Mouse (Mus musculus): ENCODE results near the gene Frmpd1. TPM values are rescaled to one million over a fixed set of nuclear protein-coding genes. Genes with fewer than 3 reads are reported as not detected.

Frmpd1 gene
- 2.8 and 2.9 TPM in 2 replicates for polyA plus RNA-seq (2012; ENCODE audit: low replicate concordance)

DNA sequence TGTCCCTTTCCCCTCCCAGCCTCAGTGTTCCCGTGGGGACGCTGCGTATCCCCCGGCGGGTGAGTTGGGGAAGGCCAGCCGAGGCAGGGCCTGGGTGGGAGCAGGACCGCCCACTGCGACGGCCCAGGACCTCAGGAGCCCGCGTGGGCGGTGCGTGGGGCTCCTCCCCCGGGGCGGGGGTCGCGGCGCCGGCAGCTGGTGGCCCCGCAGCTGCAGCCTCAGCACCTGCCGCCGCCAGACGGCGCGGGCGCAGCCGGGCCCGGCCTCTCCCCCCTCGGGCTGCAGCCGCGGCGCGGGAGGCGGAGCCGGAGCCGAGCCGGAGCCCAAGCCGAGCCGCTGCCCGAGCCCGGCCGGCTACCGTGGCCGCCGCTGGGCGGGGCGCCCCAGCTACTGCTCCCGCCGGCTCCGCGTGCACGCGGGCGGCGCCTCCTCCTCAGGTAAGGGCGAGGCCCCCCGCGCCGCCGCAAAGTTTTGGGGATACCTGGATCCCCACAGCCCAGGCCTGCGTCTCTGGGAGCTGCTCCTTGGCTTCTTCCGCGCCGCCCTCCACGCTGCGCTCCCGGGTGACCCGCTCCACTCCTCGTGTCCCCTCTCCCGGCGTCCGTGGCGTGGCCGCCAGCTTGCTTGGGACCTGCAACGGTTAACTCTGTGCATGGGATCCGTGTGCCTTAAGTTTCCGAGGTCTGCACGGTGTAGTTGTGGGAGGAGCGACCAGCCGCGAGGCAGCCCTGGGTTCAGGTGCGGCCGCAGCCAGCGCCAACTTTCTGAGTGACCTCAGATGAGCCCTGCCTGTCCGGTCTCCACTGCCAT is at the start of gene Frmpd1:
Gene Frmpd1, plus strand, starts transcription at position 355 of the 810 bp plus-strand sequence.

DNA sequence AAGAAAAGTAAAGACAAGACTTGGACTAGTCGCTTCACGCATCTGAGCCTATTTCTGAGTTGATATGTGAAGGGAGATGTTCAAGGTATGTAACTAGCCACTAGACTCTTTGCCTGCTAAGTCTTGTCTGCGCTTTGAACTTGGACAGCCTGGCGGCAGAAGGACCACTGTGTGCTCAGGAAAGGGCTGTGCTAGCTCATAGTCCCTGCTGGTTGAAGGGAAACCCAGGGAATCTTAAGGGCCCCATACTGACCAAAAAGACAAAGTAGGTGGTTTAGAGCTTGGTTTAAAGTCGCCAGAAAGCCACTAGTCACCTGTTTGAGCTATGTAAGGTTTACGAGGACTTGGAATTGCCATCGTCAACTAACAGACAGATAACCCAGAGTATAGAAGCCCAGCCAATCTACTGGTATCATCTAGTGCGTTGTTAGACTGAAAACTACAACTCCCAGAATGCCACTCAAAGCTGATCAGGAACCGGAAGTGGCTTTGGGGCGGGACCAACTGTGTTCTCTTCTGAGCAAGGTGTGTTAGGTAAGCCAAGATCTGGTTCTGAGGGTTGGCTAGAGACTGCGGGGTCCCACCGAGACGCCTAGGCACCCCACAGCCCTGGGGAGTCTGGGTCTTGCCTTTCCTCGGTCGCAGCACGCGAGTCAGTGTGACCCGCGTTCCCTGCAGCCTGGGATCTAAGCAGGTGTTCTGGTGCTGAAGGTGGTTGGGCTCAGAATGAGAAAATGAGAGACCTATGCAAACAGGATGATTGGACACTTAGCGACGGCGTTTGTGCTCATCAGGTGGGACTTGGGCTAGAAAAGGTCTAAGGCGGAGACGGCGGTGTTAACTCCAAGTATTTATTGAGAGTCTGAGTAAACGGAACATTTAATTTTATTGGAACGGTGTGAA is 112.2 kb downstream of the Frmpd1 start, which contains the start of gene Trmt10b:
Gene Trmt10b, plus strand, starts transcription at position 466 of the 903 bp plus-strand sequence.

Other genes starting within 250 kb of the Frmpd1 start
- gene Grhpr, start 203.5 kb upstream of the Frmpd1 start, polyA plus RNA-seq (2012; ENCODE audit: low replicate concordance) = 10.2 and 22.9 TPM in 2 replicates
- gene Zbtb5, start 172.5 kb upstream of the Frmpd1 start, polyA plus RNA-seq (2012; ENCODE audit: low replicate concordance) = 1.7 and 2.8 TPM in 2 replicates
- gene Polr1e, start 166.3 kb upstream of the Frmpd1 start, polyA plus RNA-seq (2012; ENCODE audit: low replicate concordance) = 2.6 and 8.1 TPM in 2 replicates
- 9.8 and 10.5 TPM in 2 replicates for gene Fbxo10, start 100.3 kb upstream of the Frmpd1 start, polyA plus RNA-seq (2012; ENCODE audit: low replicate concordance)
- gene Tomm5, start 76.8 kb upstream of the Frmpd1 start, polyA plus RNA-seq (2012; ENCODE audit: low replicate concordance) = 39.9 and 84.2 TPM in 2 replicates
- gene Trmt10b, start 112.3 kb downstream of the Frmpd1 start, polyA plus RNA-seq (2012; ENCODE audit: low replicate concordance) = 0.19 and 0.38 TPM in 2 replicates
- 53.8 and 74.4 TPM in 2 replicates for gene Dcaf10, start 157.2 kb downstream of the Frmpd1 start, polyA plus RNA-seq (2012; ENCODE audit: low replicate concordance)
- 38.5 and 92.7 TPM in 2 replicates for gene Exosc3, start 157.9 kb downstream of the Frmpd1 start, polyA plus RNA-seq (2012; ENCODE audit: low replicate concordance)
- gene Slc25a51, start 223.9 kb downstream of the Frmpd1 start, polyA plus RNA-seq (2012; ENCODE audit: low replicate concordance) = 12.5 and 34.1 TPM in 2 replicates

Measured in leukemia stem cell, adult 10-12 weeks (primary cell).